ENCODE assay signal across 10 mouse cellular contexts in the genomic region with DNA sequence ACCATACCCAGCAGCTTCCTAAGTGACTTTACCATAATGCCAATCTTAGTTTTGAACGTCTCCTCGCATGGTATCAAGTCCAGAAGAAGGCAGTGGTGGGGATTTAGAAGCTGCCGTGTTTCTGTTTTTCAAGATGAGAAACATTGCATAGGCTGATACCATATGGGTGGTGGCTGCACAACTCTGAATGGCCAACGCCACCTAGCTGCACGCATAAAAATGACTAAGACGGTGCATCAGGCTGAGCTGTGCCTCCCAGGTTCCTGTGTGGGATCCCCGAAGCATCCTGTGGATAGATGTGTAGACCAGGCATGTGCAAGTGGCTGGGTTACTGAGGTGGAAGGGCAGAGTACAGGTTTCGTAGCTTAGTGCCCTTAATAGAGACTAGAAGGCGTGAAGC. TPM values are rescaled to one million over a fixed set of nuclear protein-coding genes. Genes with fewer than 3 reads are reported as not detected.
DNase-seq lines count a peak whose midpoint lies in the region; ATAC-seq lines count a peak whose summit lies in the region.
"Had no signal": no experiment of that assay in that cellular context is flagged by ENCODE, and none has a peak within 500 bp of the region (broad histone marks: within the 10 kb centered on the region; RNA-seq: fewer than 3 reads in every experiment).

No protein-coding gene starts in this region.

- no peak overlapping the region for H3K4me2 ChIP-seq in forebrain, embryonic 16.5 days (ENCODE audit: low read length)
- H3K4me2 ChIP-seq: midbrain, embryonic 12.5 days had no signal

- H3K4me3 ChIP-seq in forebrain, embryonic 16.5 days (replicated peaks; ENCODE audit: low read length), result no peak overlapping the region
- H3K4me3 ChIP-seq: midbrain, embryonic 12.5 days had no signal

- no peak overlapping the region for H3K27ac ChIP-seq in forebrain, embryonic 16.5 days (ENCODE audit: low read length)
- H3K27ac ChIP-seq: midbrain, embryonic 12.5 days had no signal

- H3K9ac ChIP-seq in forebrain, embryonic 16.5 days (replicated peaks; ENCODE audit: low read depth, low read length), result no peak overlapping the region
- H3K9ac ChIP-seq: midbrain, embryonic 12.5 days had no signal

- no peaks in the 10 kb centered on the region for H3K9me3 ChIP-seq in forebrain, embryonic 16.5 days (ENCODE audit: control insufficient read depth, low read length)
- H3K9me3 ChIP-seq: midbrain, embryonic 12.5 days had no signal

- no peaks in the 10 kb centered on the region for H3K27me3 ChIP-seq in forebrain, embryonic 16.5 days (replicated peaks; ENCODE audit: control insufficient read depth, insufficient read depth, low read length)
- H3K27me3 ChIP-seq: midbrain, embryonic 12.5 days had no signal

- 75% methylated on average over 9 of the region's 9 CpGs for whole genome bisulfite sequencing in forebrain, embryonic 16.5 days

- DNase-seq in adrenal gland, postnatal 36 days, result peak; percentile 12 to 29
- no peak for DNase-seq in adrenal gland, postnatal 4 days (ENCODE audit: low spot score in 2 of 2)
- peak; percentile 32 to 45 for DNase-seq in kidney, postnatal 4 days
- no peak for DNase-seq in kidney, postnatal 10 days
- peak; percentile 43 for DNase-seq in 3T3-L1 (ENCODE audit: low read depth, low spot score)
- no peak for DNase-seq in gastrocnemius, adult 18-20 months (ENCODE audit: low spot score)

- H3K36me3 ChIP-seq in forebrain, embryonic 16.5 days (ENCODE audit: control insufficient read depth, insufficient read depth), result peaks cover 3% of the 10 kb centered on the region; the same call in 1 of the 2 replicates

- ATAC-seq in hematopoietic stem cell, adult 5-6 weeks (replicated peaks in 1 of 2; ENCODE audit: insufficient read depth in 1 of 2, low FRiP score in 2 of 2, low TSS enrichment in 1 of 2, low read depth in 1 of 2, poor library complexity in 2 of 2, severe bottlenecking in 2 of 2), result peak; percentile 56 to 64; a peak in 3 of 4 replicates
- ATAC-seq in forebrain, embryonic 16.5 days, result no peak
- ATAC-seq: forebrain, embryonic 14.5 days had no signal

- H3K4me1 ChIP-seq in forebrain, embryonic 16.5 days (replicated peaks; ENCODE audit: control insufficient read depth, insufficient read depth, low read length), result peaks cover 12% of the 10 kb centered on the region
- H3K4me1 ChIP-seq: midbrain, embryonic 12.5 days had no signal

RNA-seq across cellular contexts. Expression of a gene that starts 42.0 kb away (rescaled TPM):
- 10 to 100 TPM; 20.2 to 52.4 TPM for total RNA-seq in adrenal gland, postnatal 36 days (2021)
- total RNA-seq in adrenal gland, postnatal 4 days (2021), result 10 to 100 TPM; 23.1 to 31.3 TPM
- 0.13 TPM in 1 of 2 replicates, not detected in the other for total RNA-seq in hematopoietic stem cell, adult 5-6 weeks (2017)
- polyA plus RNA-seq in forebrain, embryonic 16.5 days (2015; fragmentation: Nextera tagmentation; extraction: Ambion mirVana), result 208 and 245 TPM in 2 replicates
- 1 to 10 TPM in 1 of 2 experiments, under 1 TPM in 1; 0.78 to 1.3 TPM for total RNA-seq in gastrocnemius, adult 18-20 months (2021)

RNA-seq across cellular contexts. Expression of a gene that starts 42.2 kb away (rescaled TPM):
- 10 to 100 TPM; 22.7 to 22.8 TPM for total RNA-seq in adrenal gland, postnatal 36 days (2021)
- total RNA-seq in adrenal gland, postnatal 4 days (2021), result 10 to 100 TPM; 15.8 to 16.1 TPM
- total RNA-seq in hematopoietic stem cell, adult 5-6 weeks (2017), result 6.6 and 11.4 TPM in 2 replicates
- polyA plus RNA-seq in forebrain, embryonic 16.5 days (2015; fragmentation: Nextera tagmentation; extraction: Ambion mirVana), result 2.7 and 3.3 TPM in 2 replicates
- 10 to 100 TPM; 16.3 to 18.5 TPM for total RNA-seq in gastrocnemius, adult 18-20 months (2021)

Comparison
In these comparisons a context has a peak if more than half of its experiments do, and no peak if none do; other contexts are left out.
1. DNase-seq: peak in adrenal gland, postnatal 36 days (2 of 2), kidney, postnatal 4 days (2 of 2) and 3T3-L1 (single experiment); none in adrenal gland, postnatal 4 days (0 of 2), kidney, postnatal 10 days (single experiment) and gastrocnemius, adult 18-20 months (single experiment).
2. RNA of a gene that starts 42.0 kb away (total RNA-seq): 20.2 to 52.4 TPM in adrenal gland, postnatal 36 days and 23.1 to 31.3 TPM in adrenal gland, postnatal 4 days; 0.78 to 1.3 TPM in gastrocnemius, adult 18-20 months and 0.13 TPM in hematopoietic stem cell, adult 5-6 weeks; every median in the first group is over 4 times any median in the second.